Mouse (Mus musculus) spleen, postnatal 0 days (tissue): ENCODE results near the gene Tifa. TPM values are rescaled to one million over a fixed set of nuclear protein-coding genes. Genes with fewer than 3 reads are reported as not detected.

Source experiments
- polyA plus RNA-seq: library from polyadenylated mRNA; unstranded; fragments of >200 nt; fragmentation: Nextera tagmentation; extraction: Ambion mirVana; gene quantifications from 2 replicates; pipeline ENCODE4 v1.2.1, GENCODE M21; 2015

The Tifa gene
- 27.7 and 31.9 TPM in 2 replicates for polyA plus RNA-seq

GRCm38 (mm10) chr3:127789500-127790191, at the start of gene Tifa:
Gene Tifa (plus strand): TSS chr3:127789805.

GRCm38 (mm10) chr3:127780021-127780644, 9.5 kb upstream of the Tifa start, which contains the start of gene Alpk1:
Gene Alpk1 (minus strand): TSS chr3:127780527.

GRCm38 (mm10) chr3:127837154-127837865, 47.7 kb downstream of the Tifa start, which contains the start of gene Ap1ar:
Gene Ap1ar (minus strand): TSS chr3:127837523.

Other genes with a start within 250 kb of the Tifa start
- 52.0 and 53.5 TPM in 2 replicates for gene Larp7, start 236.5 kb upstream of the Tifa start, polyA plus RNA-seq
- gene Zgrf1, start 236.3 kb upstream of the Tifa start, polyA plus RNA-seq, result 6.3 and 6.9 TPM in 2 replicates
- not detected in 2 replicates for gene Neurog2, start 156.7 kb upstream of the Tifa start, polyA plus RNA-seq
- gene Alpk1, start 9.3 kb upstream of the Tifa start, polyA plus RNA-seq, result 0.82 and 0.86 TPM in 2 replicates
- 27.7 and 29.8 TPM in 2 replicates for gene Ap1ar, start 47.7 kb downstream of the Tifa start, polyA plus RNA-seq
- 59.4 and 67.0 TPM in 2 replicates for gene Fam241a, start 106.5 kb downstream of the Tifa start, polyA plus RNA-seq